Mouse (Mus musculus) intestine, postnatal 0 days (tissue): ENCODE measurements around the gene Slc51b. TPM values are rescaled to one million over a fixed set of nuclear protein-coding genes. Genes with fewer than 3 reads are reported as not detected.
A peak's percentile ranks its signal among the peaks of the same experiment; 100 is the strongest.

Source experiments
- ATAC-seq: fragments of 200-750 bp; cut with Nextera tagmentation; 2 replicates; pipeline ENCODE4 v1.8.0; 2017; ENCODE audit warnings: mild to moderate bottlenecking, moderate TSS enrichment, moderate library complexity
- H3K27ac ChIP-seq: fragments of 300-500 bp; sonication (generic); 2 replicates; pipeline ENCODE4 v1.5.1; 2014; ENCODE audit warnings: mild to moderate bottlenecking, low read depth, low read length, moderate library complexity
- H3K27me3 ChIP-seq: fragments of 300-500 bp; sonication (generic); replicated peaks from 2 replicates; pipeline ENCODE4 v1.6.1; 2014; ENCODE audit warnings: low read length, mixed read lengths; ENCODE audit not compliant: control insufficient read depth, insufficient read depth
- H3K36me3 ChIP-seq: fragments of 300-500 bp; sonication (generic); 2 replicates; pipeline ENCODE4 v1.6.1; 2014; ENCODE audit warnings: mild to moderate bottlenecking, moderate library complexity; ENCODE audit not compliant: control insufficient read depth, insufficient read depth
- H3K4me1 ChIP-seq: fragments of 300-500 bp; sonication (generic); replicated peaks from 2 replicates; pipeline ENCODE4 v1.6.1; 2014; ENCODE audit warnings: antibody characterized with exemption, low read length, mixed read lengths; ENCODE audit not compliant: control insufficient read depth, insufficient read depth
- H3K4me2 ChIP-seq: fragments of 300-500 bp; sonication (generic); replicated peaks from 2 replicates; pipeline ENCODE4 v1.6.1; 2014; ENCODE audit warnings: low read depth, mild to moderate bottlenecking, moderate library complexity
- H3K4me3 ChIP-seq: fragments of 300-500 bp; sonication (generic); 2 replicates; pipeline ENCODE4 v1.5.1; 2014; ENCODE audit warnings: low read depth, low read length
- H3K9ac ChIP-seq: fragments of 300-500 bp; sonication (generic); 2 replicates; pipeline ENCODE4 v1.6.1; 2014; ENCODE audit warnings: mild to moderate bottlenecking, low read depth, low read length
- H3K9me3 ChIP-seq: fragments of 300-500 bp; sonication (generic); 2 replicates; pipeline ENCODE4 v1.6.1; 2016; ENCODE audit warnings: mixed run types; ENCODE audit not compliant: control insufficient read depth
- CTCF ChIP-seq: sonication (generic); IDR thresholded peaks from 2 replicates; pipeline ENCODE4 v1.5.1; 2016; ENCODE audit warnings: low read depth, mild to moderate bottlenecking, control low read depth, antibody characterized with exemption, moderate library complexity
- WGBS: fragments of 180-500 bp; shearing (Covaris S2); extraction: QIAGEN DNeasy Blood & Tissue Kit; methylation state at CpG from one replicate; pipeline ENCODE4 v1.1.7; 2014; 5-methylcytosine and 5-hydroxymethylcytosine counted together
- polyA plus RNA-seq: library from polyadenylated mRNA; unstranded; fragments of >200 nt; fragmentation: Nextera tagmentation; extraction: Ambion mirVana; gene quantifications from 2 replicates; pipeline ENCODE4 v1.2.1, GENCODE M21; 2015

The Slc51b gene
- polyA plus RNA-seq, 1 experiment from 2014 or later = 261 TPM

GRCm38 (mm10) chr9:65382751-65383097, 40.0 kb downstream of the Slc51b start:
- TF ChIP-seq CTCF = no peak
- ATAC-seq = no peak
- 0 out of 2 replicates have a peak, but pooled peaks cover 5% of the 10 kb centered on the region for H3K27me3 ChIP-seq
- H3K4me1 ChIP-seq = no peaks in the 10 kb centered on the region
- no peak overlapping the region for H3K4me3 ChIP-seq
- no peak overlapping the region for H3K4me2 ChIP-seq
- no peaks in the 10 kb centered on the region for H3K9me3 ChIP-seq
- H3K9ac ChIP-seq = no peak overlapping the region
- no peaks in the 10 kb centered on the region for H3K36me3 ChIP-seq
- WGBS = 47% methylated on average over 3 of the region's 3 CpGs
- H3K27ac ChIP-seq = no peak overlapping the region

DNA sequence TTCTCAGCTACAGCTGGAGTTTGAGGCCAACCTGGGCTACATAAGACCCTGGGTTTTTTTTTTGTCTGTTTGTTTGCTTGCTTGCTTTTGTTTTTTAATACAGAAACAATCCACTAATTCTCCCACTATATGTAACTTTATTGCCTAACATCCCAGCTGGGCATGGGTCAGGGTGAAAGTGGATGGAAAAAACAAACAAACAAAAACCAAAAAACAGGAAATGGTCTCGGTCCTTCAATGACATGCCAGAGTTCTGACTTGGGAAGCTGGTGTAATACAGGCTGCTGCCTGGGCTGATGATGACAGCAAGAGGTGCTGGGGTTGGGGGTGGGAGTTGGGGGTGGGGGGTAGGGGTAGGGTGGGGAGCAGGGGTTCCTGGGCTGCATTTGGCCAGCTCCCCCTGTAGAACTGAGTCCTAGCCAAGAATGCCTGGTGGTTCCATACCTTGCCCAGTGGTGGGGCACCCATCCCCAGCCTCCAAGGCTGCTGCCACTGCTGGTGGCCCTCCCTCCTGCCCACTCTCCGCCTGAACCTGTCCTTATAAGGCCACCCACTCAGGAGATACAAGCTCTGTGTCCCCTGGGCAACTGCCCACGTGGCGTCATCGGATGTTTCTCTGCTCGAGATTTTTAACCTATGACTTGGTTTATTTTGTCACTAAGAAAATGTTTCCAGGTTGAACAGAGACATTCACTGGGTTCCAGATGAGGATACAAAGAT, 40.6 kb downstream of the Slc51b start:
- Histone ChIP-seq H3K4me2 (no peak overlapping the region), H3K4me1 (no peaks in the 10 kb centered on the region), H3K9me3 (no peaks in the 10 kb centered on the region), H3K9ac (no peak overlapping the region), H3K36me3 (no peaks in the 10 kb centered on the region), H3K4me3 (no peak overlapping the region), H3K27ac (no peak overlapping the region), H3K27me3 (0 out of 2 replicates have a peak, but pooled peaks cover 5% of the 10 kb centered on the region)
- 72% methylated on average over 6 of the region's 6 CpGs for WGBS
- ATAC-seq = no peak
- TF ChIP-seq CTCF = no peak

GRCm38 (mm10) chr9:65381017-65381590, 41.7 kb downstream of the Slc51b start:
- WGBS = 76% methylated on average over 4 of the region's 4 CpGs
- Histone ChIP-seq H3K36me3 (no peaks in the 10 kb centered on the region), H3K9ac (no peak overlapping the region), H3K27ac (no peak overlapping the region), H3K4me2 (no peak overlapping the region), H3K27me3 (0 out of 2 replicates have a peak, but pooled peaks cover 5% of the 10 kb centered on the region), H3K9me3 (no peaks in the 10 kb centered on the region), H3K4me3 (no peak overlapping the region), H3K4me1 (no peaks in the 10 kb centered on the region)
- ATAC-seq = no peak
- no peak for TF ChIP-seq CTCF

- H3K9ac ChIP-seq = no peak overlapping the region
- no peaks in the 10 kb centered on the region for H3K9me3 ChIP-seq
- no peak overlapping the region for H3K4me3 ChIP-seq
- no peaks in the 10 kb centered on the region for H3K4me1 ChIP-seq
- no peaks in the 10 kb centered on the region for H3K36me3 ChIP-seq
- ATAC-seq = no peak
- no peak overlapping the region for H3K4me2 ChIP-seq
- 0 out of 2 replicates have a peak, but pooled peaks have one; percentile 12 for TF ChIP-seq CTCF
- 81% methylated on average over 9 of the region's 9 CpGs for WGBS
- H3K27me3 ChIP-seq = no peaks in the 10 kb centered on the region
- no peak overlapping the region for H3K27ac ChIP-seq
These were observed 47.4 kb downstream of the Slc51b start for GRCm38 (mm10) chr9:65375163-65375934.

- no peak for ATAC-seq
- WGBS = 91% methylated on average over 5 of the region's 5 CpGs
- Histone ChIP-seq H3K4me1 (no peaks in the 10 kb centered on the region), H3K4me2 (no peak overlapping the region), H3K36me3 (no peaks in the 10 kb centered on the region), H3K9ac (no peak overlapping the region), H3K9me3 (no peaks in the 10 kb centered on the region), H3K27me3 (no peaks in the 10 kb centered on the region), H3K27ac (no peak overlapping the region), H3K4me3 (no peak overlapping the region)
- no peak for TF ChIP-seq CTCF
These were observed 48.1 kb downstream of the Slc51b start for GRCm38 (mm10) chr9:65374468-65375162.

DNA sequence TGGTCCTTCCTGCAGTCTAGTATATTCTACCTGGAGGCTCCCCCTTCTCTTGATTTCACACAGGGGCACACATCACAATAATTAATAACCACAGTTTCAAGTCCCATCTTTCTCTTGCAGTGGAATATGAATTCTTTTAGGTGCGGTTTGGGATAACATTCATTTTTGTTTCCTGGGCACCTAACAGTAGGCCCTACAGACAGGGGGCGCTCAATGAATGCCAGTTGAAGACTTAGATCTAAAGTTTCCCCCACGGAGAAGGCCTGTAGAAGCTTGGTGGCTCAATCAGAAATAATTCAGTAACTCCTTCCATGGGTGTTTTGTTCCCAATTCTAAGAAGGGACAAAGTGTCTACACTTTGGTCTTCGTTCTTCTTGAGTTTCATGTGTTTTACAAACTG, 50.3 kb downstream of the Slc51b start:
- H3K4me1 ChIP-seq = no peaks in the 10 kb centered on the region
- H3K4me2 ChIP-seq = no peak overlapping the region
- peak; percentile 76 for TF ChIP-seq CTCF
- no peak overlapping the region for H3K9ac ChIP-seq
- H3K4me3 ChIP-seq = no peak overlapping the region
- H3K27me3 ChIP-seq = no peaks in the 10 kb centered on the region
- no peak for ATAC-seq
- no peak overlapping the region for H3K27ac ChIP-seq
- 67% methylated on average over 4 of the region's 4 CpGs for WGBS
- H3K36me3 ChIP-seq = no peaks in the 10 kb centered on the region
- no peaks in the 10 kb centered on the region for H3K9me3 ChIP-seq
